In the genomic region with DNA sequence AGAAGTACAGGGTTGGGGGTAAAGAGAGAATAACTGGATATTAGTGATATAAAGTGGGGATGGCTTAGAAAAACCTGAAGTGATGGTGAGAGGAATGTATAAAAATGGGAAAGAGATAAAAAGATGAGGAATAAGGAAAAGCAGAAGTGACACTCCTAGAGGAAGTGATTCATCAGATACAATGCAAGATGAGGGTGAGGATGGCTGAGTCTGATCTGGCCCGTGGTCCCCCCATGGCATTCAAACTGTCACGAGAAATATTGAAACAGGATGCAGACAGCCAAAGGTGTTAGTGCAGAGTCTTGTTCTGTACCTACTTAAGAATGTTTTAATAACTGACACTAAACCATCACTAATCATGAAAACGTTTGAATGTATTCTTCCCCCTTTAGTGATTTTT, we compare ENCODE assay signal across 18 mouse cellular contexts. TPM values are rescaled to one million over a fixed set of nuclear protein-coding genes. Genes with fewer than 3 reads are reported as not detected.
"Had no signal": no experiment of that assay in that cellular context is flagged by ENCODE, and none has a peak within 500 bp of the region (broad histone marks: within the 10 kb centered on the region; RNA-seq: fewer than 3 reads in every experiment).

No protein-coding gene starts in this region.

- H3K27me3 ChIP-seq: neural tube, embryonic 12.5 days; neural tube, embryonic 13.5 days; neural tube, embryonic 15.5 days; stomach, embryonic 15.5 days had no signal

- H3K36me3 ChIP-seq: neural tube, embryonic 12.5 days; neural tube, embryonic 13.5 days; neural tube, embryonic 15.5 days; stomach, embryonic 15.5 days had no signal

- H3K4me3 ChIP-seq: neural tube, embryonic 12.5 days; neural tube, embryonic 13.5 days; neural tube, embryonic 15.5 days; stomach, embryonic 15.5 days had no signal

- H3K27ac ChIP-seq: neural tube, embryonic 12.5 days; neural tube, embryonic 13.5 days; neural tube, embryonic 15.5 days; stomach, embryonic 15.5 days; stomach, postnatal 0 days had no signal

- DNase-seq: retina, postnatal 1 day; right cerebral cortex, adult 18-20 months; right cerebral cortex, postnatal 14 days; right cerebral cortex, postnatal 25 days; right cerebral cortex, postnatal 4 days; spleen, adult 18-20 months; thymus, adult 18-20 months; thymus, adult 2 months; thymus, postnatal 14 days; thymus, postnatal 25 days; thymus, postnatal 36 days; thymus, postnatal 4 days had no signal

- H3K9ac ChIP-seq: neural tube, embryonic 12.5 days; neural tube, embryonic 13.5 days; neural tube, embryonic 15.5 days; stomach, embryonic 15.5 days had no signal

- H3K9me3 ChIP-seq: neural tube, embryonic 12.5 days; neural tube, embryonic 13.5 days; neural tube, embryonic 15.5 days; stomach, embryonic 15.5 days had no signal

- H3K4me1 ChIP-seq: neural tube, embryonic 12.5 days; neural tube, embryonic 13.5 days; neural tube, embryonic 15.5 days; stomach, embryonic 15.5 days had no signal

- H3K4me2 ChIP-seq: neural tube, embryonic 12.5 days; neural tube, embryonic 13.5 days; neural tube, embryonic 15.5 days; stomach, embryonic 15.5 days had no signal

RNA-seq across cellular contexts. Expression of a gene that starts 56.2 kb away (rescaled TPM):
- total RNA-seq: neutrophil, adult 5-6 weeks had no signal
